11 mouse cellular contexts compared by ENCODE assay signal in genomic region chr5:23923481-23924165, GRCm38 (mm10).
DNase-seq lines count a peak whose midpoint lies in the region; ATAC-seq and TF ChIP-seq lines count a peak whose summit lies in the region.
"Had no signal": no experiment of that assay in that cellular context is flagged by ENCODE, and none has a peak within 500 bp of the region (broad histone marks: within the 10 kb centered on the region; RNA-seq: fewer than 3 reads in every experiment).

No protein-coding gene starts in this region.

- peak; percentile 98 for TF ChIP-seq EP300 in liver, postnatal 0 days (IDR thresholded peaks at IDR 0.05; ENCODE audit: low read depth)

- peak overlapping the region; percentile 44 for H3K4me2 ChIP-seq in liver, postnatal 0 days (ENCODE audit: low read depth, low read length)
- H3K4me2 ChIP-seq in hindbrain, postnatal 0 days (ENCODE audit: low read depth, low read length): no peak overlapping the region

- no peaks in the 10 kb centered on the region for H3K9me3 ChIP-seq in heart, embryonic 10.5 days
- H3K9me3 ChIP-seq in liver, postnatal 0 days (ENCODE audit: low read length): no peaks in the 10 kb centered on the region
- H3K9me3 ChIP-seq in hindbrain, postnatal 0 days (ENCODE audit: low read length): no peaks in the 10 kb centered on the region

- peak overlapping the region; percentile 71 for H3K9ac ChIP-seq in liver, postnatal 0 days (replicated peaks)
- no peak overlapping the region for H3K9ac ChIP-seq in hindbrain, postnatal 0 days (replicated peaks; ENCODE audit: low read length)
- H3K9ac ChIP-seq: forebrain, postnatal 0 days had no signal

- H3K27me3 ChIP-seq in heart, embryonic 10.5 days (ENCODE audit: insufficient read depth, poor library complexity, severe bottlenecking): no peaks in the 10 kb centered on the region
- no peaks in the 10 kb centered on the region for H3K27me3 ChIP-seq in liver, postnatal 0 days (ENCODE audit: insufficient read depth, low read length)
- no peaks in the 10 kb centered on the region for H3K27me3 ChIP-seq in hindbrain, postnatal 0 days (ENCODE audit: insufficient read depth, low read length)

- H3K36me3 ChIP-seq in heart, embryonic 10.5 days: no peaks in the 10 kb centered on the region
- H3K36me3 ChIP-seq in liver, postnatal 0 days (replicated peaks; ENCODE audit: insufficient read depth, low read length): no peaks in the 10 kb centered on the region
- H3K36me3 ChIP-seq in hindbrain, postnatal 0 days (ENCODE audit: insufficient read depth, low read length): no peaks in the 10 kb centered on the region

- TF ChIP-seq CTCF in liver, postnatal 0 days (IDR thresholded peaks at IDR 0.05; ENCODE audit: low read depth): no peak
- TF ChIP-seq CTCF in hindbrain, postnatal 0 days (IDR thresholded peaks at IDR 0.05; ENCODE audit: low read depth): no peak

- H3K27ac ChIP-seq in heart, embryonic 10.5 days: peak overlapping the region; percentile 77
- peak overlapping the region; percentile 99 for H3K27ac ChIP-seq in liver, postnatal 0 days (ENCODE audit: low read depth)
- no peak overlapping the region for H3K27ac ChIP-seq in hindbrain, postnatal 0 days

- peaks cover 29% of the 10 kb centered on the region for H3K4me1 ChIP-seq in heart, embryonic 10.5 days
- peaks cover 20% of the 10 kb centered on the region for H3K4me1 ChIP-seq in liver, postnatal 0 days (ENCODE audit: insufficient read depth)
- no peaks in the 10 kb centered on the region for H3K4me1 ChIP-seq in hindbrain, postnatal 0 days (ENCODE audit: insufficient read depth, low read length)

- peak; percentile 94 for DNase-seq in heart, embryonic 10.5 days (ENCODE audit: low spot score)
- DNase-seq in heart, postnatal 25 days (ENCODE audit: low spot score): no peak
- DNase-seq in 3T3-L1 (ENCODE audit: low read depth, low spot score): peak; percentile 5
- peak; percentile 45 for DNase-seq in c-Kit-positive CD71-negative TER-119-negative erythroid progenitor cells, embryonic 14.5 days (ENCODE audit: low read depth)
- DNase-seq in liver, postnatal 0 days: peak; percentile 69
- DNase-seq in right cerebral cortex, postnatal 36 days (ENCODE audit: low spot score in 2 of 2): no peak
- no peak for DNase-seq in hindbrain, postnatal 0 days (ENCODE audit: low spot score)
- no peak for DNase-seq in left cerebral cortex, adult 8-10 months (ENCODE audit: low spot score in 2 of 2)
- DNase-seq: cerebellum, postnatal 25 days; forebrain, postnatal 0 days; kidney, postnatal 25 days had no signal

- intact Hi-C loops in heart, postnatal 25 days (cut with DNase I): no loop called here

- no peak overlapping the region for H3K4me3 ChIP-seq in heart, embryonic 10.5 days
- no peak overlapping the region for H3K4me3 ChIP-seq in liver, postnatal 0 days (ENCODE audit: low read depth, low read length)
- no peak overlapping the region for H3K4me3 ChIP-seq in hindbrain, postnatal 0 days (ENCODE audit: low read length)

- WGBS in heart, embryonic 10.5 days: 71% methylated on average over 12 of the region's 12 CpGs
- 56% methylated on average over 12 of the region's 12 CpGs for WGBS in liver, postnatal 0 days (ENCODE audit: insufficient replicate concordance)
- 84% methylated on average over 12 of the region's 12 CpGs for WGBS in hindbrain, postnatal 0 days

- ATAC-seq in liver, postnatal 0 days: peak; percentile 83
- no peak for ATAC-seq in hindbrain, postnatal 0 days

Comparison
In these comparisons a context has a peak if more than half of its experiments do, and no peak if none do; other contexts are left out.
1. DNase-seq: peak in heart, embryonic 10.5 days (single experiment), 3T3-L1 (single experiment), c-Kit-positive CD71-negative TER-119-negative erythroid progenitor cells, embryonic 14.5 days (single experiment) and liver, postnatal 0 days (single experiment); none in heart, postnatal 25 days (single experiment), right cerebral cortex, postnatal 36 days (0 of 2), hindbrain, postnatal 0 days (single experiment) and left cerebral cortex, adult 8-10 months (0 of 2).